Mouse (Mus musculus) liver, adult 2 months (tissue): ENCODE measurements around the gene Cacna1c.

Source experiments
- CTCF ChIP-seq: fragments of 200-500 bp; IDR thresholded peaks from 2 replicates; pipeline ENCODE4 v1.5.1; 2011; ENCODE audit warnings: low read depth, low read length, control low read depth
- POLR2A ChIP-seq: fragments of 200-500 bp; IDR thresholded peaks from 2 replicates; pipeline ENCODE4 v1.6.1; 2011; ENCODE audit warnings: low read length, control low read depth; ENCODE audit not compliant: insufficient read depth; ENCODE audit errors: extremely low read depth

- no peak for TF ChIP-seq CTCF
- no peak for TF ChIP-seq POLR2A
These were observed 144.5 kb downstream of the Cacna1c start for GRCm38 (mm10) chr6:119051721-119052120.
